Mouse (Mus musculus): ENCODE results near the gene Gramd1b. TPM values are rescaled to one million over a fixed set of nuclear protein-coding genes. Genes with fewer than 3 reads are reported as not detected.

Gene Gramd1b
- polyA plus RNA-seq, 1 experiment from 2014 or later, result 5.2 TPM

- ATAC-seq (ENCODE audit: insufficient number of reproducible peaks, insufficient read depth, low FRiP score, low TSS enrichment, low read depth), result no peak
These were observed 135.0 kb downstream of the Gramd1b start for GRCm38 (mm10) chr9:40396171-40396570.

DNA sequence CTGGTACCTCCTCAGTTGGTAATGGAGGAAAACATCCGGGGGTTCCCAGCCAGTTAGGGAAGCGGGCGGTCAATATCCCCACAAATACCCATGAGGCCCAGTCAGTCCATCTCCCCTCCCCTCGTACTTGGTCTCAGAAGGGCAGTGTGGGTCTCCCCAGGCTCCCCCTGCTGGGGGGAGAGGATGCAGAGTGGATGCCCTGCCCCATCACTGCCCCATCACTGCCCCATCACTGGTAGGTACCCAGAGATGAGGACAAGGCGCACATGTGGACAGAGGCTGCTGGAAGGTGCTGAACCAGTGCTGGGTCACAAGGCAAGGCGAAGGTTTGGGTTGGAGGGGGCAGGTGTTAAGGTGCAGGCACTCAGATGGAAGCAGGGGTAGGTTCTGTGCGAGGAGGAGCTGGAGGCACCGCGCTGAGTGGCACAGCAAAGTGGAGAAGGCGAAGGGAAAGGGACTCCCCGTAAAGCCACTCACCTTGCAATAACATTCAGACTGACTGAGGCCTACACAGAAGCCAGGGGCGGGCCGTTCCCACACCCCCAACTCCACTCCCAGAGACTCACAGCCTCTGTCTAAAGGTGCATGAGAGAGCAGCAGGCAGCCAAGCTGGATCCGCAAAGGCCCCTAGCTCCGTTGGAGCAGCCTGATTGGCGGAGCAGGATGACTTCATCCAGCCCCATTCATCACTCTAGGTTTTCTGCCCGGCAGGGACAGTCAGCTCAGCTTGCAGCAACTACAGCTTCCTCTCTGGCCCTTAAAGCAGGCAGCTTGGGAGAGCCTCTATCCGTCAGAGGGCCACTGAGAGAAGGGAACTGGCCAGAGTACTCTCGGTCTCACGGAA, 139.1 kb downstream of the Gramd1b start:
- Histone ChIP-seq H3K4me3 (replicated peaks) (peak overlapping the region; percentile 12), H3K4me1 (replicated peaks) (peaks cover 16% of the 10 kb centered on the region), H3K9me3 (no peaks in the 10 kb centered on the region), H3K36me3 (no peaks in the 10 kb centered on the region), H3K27me3 (no peaks in the 10 kb centered on the region), H3K27ac (peak overlapping the region; percentile 69), H3K9ac (replicated peaks) (peak overlapping the region; percentile 27; the same call in 1 of the 2 replicates), H3K4me2 (peak overlapping the region; percentile 48)
- ATAC-seq (ENCODE audit: insufficient number of reproducible peaks, insufficient read depth, low FRiP score, low TSS enrichment, low read depth), result peak; percentile 64
- 23% methylated on average over 20 of the region's 20 CpGs for WGBS

More at GRCm38 (mm10) chr9:40396171-40396570, 135.0 kb downstream of the Gramd1b start:
- WGBS, result 84% methylated on average over 2 of the region's 2 CpGs
- H3K4me3 ChIP-seq (replicated peaks), result no peak overlapping the region
- H3K4me1 ChIP-seq (replicated peaks), result peaks cover 16% of the 10 kb centered on the region
- no peak overlapping the region for H3K4me2 ChIP-seq
- H3K9ac ChIP-seq (replicated peaks), result no peak overlapping the region
- H3K9me3 ChIP-seq, result no peaks in the 10 kb centered on the region
- no peaks in the 10 kb centered on the region for H3K27me3 ChIP-seq
- no peak overlapping the region for H3K27ac ChIP-seq
- H3K36me3 ChIP-seq, result no peaks in the 10 kb centered on the region

DNA sequence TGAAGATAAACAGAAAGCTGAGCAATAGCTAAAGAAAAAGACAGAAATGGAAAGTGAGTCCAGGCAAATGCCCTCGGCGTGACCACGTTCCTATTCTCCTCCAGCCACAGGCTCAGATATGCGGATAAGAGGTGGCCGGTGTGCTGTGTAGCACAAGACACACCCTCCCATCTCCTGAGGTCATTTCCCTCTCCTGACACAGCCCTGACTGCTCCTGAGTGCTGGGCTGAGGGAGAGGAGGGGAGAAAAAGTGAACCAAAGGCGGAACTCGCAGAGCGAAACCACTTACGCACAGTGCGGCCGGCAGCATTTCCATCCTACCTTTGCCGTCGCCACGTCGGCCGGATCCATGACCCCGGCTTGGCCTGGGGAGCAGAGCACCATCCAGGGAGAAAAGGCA, 139.8 kb downstream of the Gramd1b start:
- H3K4me3 ChIP-seq (replicated peaks), result no peak overlapping the region
- H3K4me1 ChIP-seq (replicated peaks), result peaks cover 16% of the 10 kb centered on the region
- WGBS, result 75% methylated on average over 17 of the region's 17 CpGs
- H3K27me3 ChIP-seq, result no peaks in the 10 kb centered on the region
- peak; percentile 8; the same call in 1 of the 2 replicates for ATAC-seq (ENCODE audit: insufficient number of reproducible peaks, insufficient read depth, low FRiP score, low TSS enrichment, low read depth)
- H3K27ac ChIP-seq, result no peak overlapping the region
- no peaks in the 10 kb centered on the region for H3K9me3 ChIP-seq
- no peaks in the 10 kb centered on the region for H3K36me3 ChIP-seq
- peak overlapping the region; percentile 48; the same call in 1 of the 2 replicates for H3K4me2 ChIP-seq
- no peak overlapping the region for H3K9ac ChIP-seq (replicated peaks)

- no peaks in the 10 kb centered on the region for H3K36me3 ChIP-seq
- H3K9me3 ChIP-seq, result no peaks in the 10 kb centered on the region
- peak overlapping the region; percentile 48; the same call in 1 of the 2 replicates for H3K4me2 ChIP-seq
- no peak for ATAC-seq (ENCODE audit: insufficient number of reproducible peaks, insufficient read depth, low FRiP score, low TSS enrichment, low read depth)
- 37% methylated on average over 8 of the region's 8 CpGs for WGBS
- H3K9ac ChIP-seq (replicated peaks), result no peak overlapping the region
- H3K27ac ChIP-seq, result no peak overlapping the region
- no peak overlapping the region for H3K4me3 ChIP-seq (replicated peaks)
- no peaks in the 10 kb centered on the region for H3K27me3 ChIP-seq
- H3K4me1 ChIP-seq (replicated peaks), result peaks cover 16% of the 10 kb centered on the region
These were observed 140.3 kb downstream of the Gramd1b start for GRCm38 (mm10) chr9:40390904-40391303.

DNA sequence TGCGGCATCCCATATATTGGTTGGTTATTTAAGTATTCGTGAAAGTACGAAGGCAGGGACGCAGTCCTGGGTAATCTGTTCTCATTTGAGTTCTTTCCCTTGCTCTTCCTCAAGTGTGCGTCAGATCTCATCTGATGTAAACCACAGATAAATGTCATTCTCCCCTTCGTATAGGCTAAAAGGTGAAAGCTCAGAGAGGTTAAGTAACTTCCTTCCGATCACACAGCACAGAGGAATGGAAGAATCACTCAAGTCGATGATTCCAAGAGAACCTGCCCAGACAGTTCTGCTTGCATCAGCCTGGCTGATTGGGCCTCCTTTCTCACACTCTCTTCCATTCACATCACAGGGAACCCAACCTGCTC, 140.8 kb downstream of the Gramd1b start:
- Histone ChIP-seq H3K27ac (no peak overlapping the region), H3K4me2 (no peak overlapping the region), H3K9me3 (no peaks in the 10 kb centered on the region), H3K4me3 (replicated peaks) (no peak overlapping the region), H3K9ac (replicated peaks) (no peak overlapping the region), H3K36me3 (no peaks in the 10 kb centered on the region), H3K4me1 (replicated peaks) (peaks cover 16% of the 10 kb centered on the region), H3K27me3 (no peaks in the 10 kb centered on the region)
- no peak for ATAC-seq (ENCODE audit: insufficient number of reproducible peaks, insufficient read depth, low FRiP score, low TSS enrichment, low read depth)
- 88% methylated on average over 8 of the region's 8 CpGs for WGBS

GRCm38 (mm10) chr9:40389669-40390395, 141.4 kb downstream of the Gramd1b start:
- H3K9me3 ChIP-seq, result no peaks in the 10 kb centered on the region
- no peak overlapping the region for H3K27ac ChIP-seq
- no peak for ATAC-seq (ENCODE audit: insufficient number of reproducible peaks, insufficient read depth, low FRiP score, low TSS enrichment, low read depth)
- H3K4me3 ChIP-seq (replicated peaks), result no peak overlapping the region
- 87% methylated on average over 8 of the region's 8 CpGs for WGBS
- no peaks in the 10 kb centered on the region for H3K36me3 ChIP-seq
- H3K27me3 ChIP-seq, result no peaks in the 10 kb centered on the region
- H3K9ac ChIP-seq (replicated peaks), result no peak overlapping the region
- H3K4me2 ChIP-seq, result no peak overlapping the region
- peaks cover 16% of the 10 kb centered on the region for H3K4me1 ChIP-seq (replicated peaks)

DNA sequence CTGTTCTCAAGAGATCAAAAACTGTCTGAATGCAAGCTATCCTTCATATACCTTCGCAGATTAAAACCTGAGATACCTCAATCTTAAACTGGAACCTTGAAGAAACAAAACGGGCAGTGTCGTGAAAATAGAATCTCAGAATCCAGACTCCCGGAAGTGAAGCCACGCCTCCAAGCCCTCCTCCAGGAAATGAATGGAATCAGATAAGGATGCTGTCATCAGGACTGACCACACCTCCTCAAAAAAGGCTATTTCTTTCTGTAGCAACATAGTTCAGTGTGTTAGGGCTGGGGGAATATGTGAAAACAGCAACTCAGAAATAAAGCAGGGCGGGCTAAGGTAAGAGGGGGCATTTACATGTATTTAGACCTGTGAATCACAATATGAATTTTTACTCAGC, 142.0 kb downstream of the Gramd1b start:
- no peak overlapping the region for H3K4me2 ChIP-seq
- no peak overlapping the region for H3K9ac ChIP-seq (replicated peaks)
- H3K27me3 ChIP-seq, result no peaks in the 10 kb centered on the region
- WGBS, result 81% methylated on average over 6 of the region's 6 CpGs
- H3K4me1 ChIP-seq (replicated peaks), result peaks cover 16% of the 10 kb centered on the region
- H3K27ac ChIP-seq, result no peak overlapping the region
- H3K36me3 ChIP-seq, result no peaks in the 10 kb centered on the region
- no peak for ATAC-seq (ENCODE audit: insufficient number of reproducible peaks, insufficient read depth, low FRiP score, low TSS enrichment, low read depth)
- H3K4me3 ChIP-seq (replicated peaks), result no peak overlapping the region
- H3K9me3 ChIP-seq, result no peaks in the 10 kb centered on the region

DNA sequence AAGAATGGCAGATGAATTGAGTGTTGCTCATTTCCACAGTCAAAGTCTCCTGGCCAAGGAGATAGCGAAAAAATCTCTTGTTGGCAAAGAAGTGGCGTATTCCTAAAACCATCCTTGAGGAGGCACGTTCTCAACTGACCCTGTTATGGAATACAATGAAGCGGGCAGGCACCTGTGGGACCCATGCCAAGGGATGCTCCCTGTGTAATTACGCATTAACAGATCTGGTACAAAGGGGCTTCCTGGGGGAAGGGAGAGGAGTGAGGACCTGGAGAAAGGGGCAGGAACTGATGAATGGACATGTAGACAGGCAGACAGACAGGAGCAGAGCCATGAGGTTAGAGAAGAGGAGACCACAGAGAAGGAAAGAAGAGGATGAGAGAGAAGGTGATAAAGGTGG, 146.4 kb downstream of the Gramd1b start:
- Histone ChIP-seq H3K36me3 (no peaks in the 10 kb centered on the region), H3K4me3 (replicated peaks) (no peak overlapping the region), H3K4me1 (replicated peaks) (peaks cover 8% of the 10 kb centered on the region; the same call in 1 of the 2 replicates), H3K4me2 (no peak overlapping the region), H3K27me3 (no peaks in the 10 kb centered on the region; the same call in 1 of the 2 replicates), H3K27ac (no peak overlapping the region), H3K9ac (replicated peaks) (no peak overlapping the region), H3K9me3 (no peaks in the 10 kb centered on the region)
- ATAC-seq (ENCODE audit: insufficient number of reproducible peaks, insufficient read depth, low FRiP score, low TSS enrichment, low read depth), result no peak
- 90% methylated on average over 5 of the region's 5 CpGs for WGBS

DNA sequence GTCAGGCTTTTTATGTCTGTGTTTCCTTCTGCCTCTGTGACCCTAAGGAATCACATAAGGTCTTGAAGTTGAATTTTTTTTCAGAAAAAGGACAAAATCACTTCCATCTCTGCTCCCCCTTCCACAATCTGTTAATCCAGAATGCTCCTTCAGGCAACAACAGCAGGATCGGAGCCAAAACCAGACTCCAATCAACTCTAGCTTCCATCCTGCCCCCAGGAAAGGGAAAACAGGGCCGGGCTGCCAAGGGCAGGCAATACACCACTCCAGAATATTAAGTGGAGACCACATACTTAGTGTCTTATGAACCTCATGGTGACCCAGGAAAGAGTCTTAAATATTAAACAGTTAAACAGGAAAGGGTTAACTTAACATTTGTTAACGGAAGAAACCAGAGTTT, 148.7 kb downstream of the Gramd1b start:
- H3K4me2 ChIP-seq, result no peak overlapping the region
- no peaks in the 10 kb centered on the region for H3K36me3 ChIP-seq
- no peak overlapping the region for H3K9ac ChIP-seq (replicated peaks)
- H3K9me3 ChIP-seq, result no peaks in the 10 kb centered on the region
- peaks cover 8% of the 10 kb centered on the region; the same call in 1 of the 2 replicates for H3K4me1 ChIP-seq (replicated peaks)
- no peak overlapping the region for H3K4me3 ChIP-seq (replicated peaks)
- 82% methylated on average over 3 of the region's 3 CpGs for whole genome bisulfite sequencing
- no peak for ATAC-seq (ENCODE audit: insufficient number of reproducible peaks, insufficient read depth, low FRiP score, low TSS enrichment, low read depth)
- no peaks in the 10 kb centered on the region; the same call in 1 of the 2 replicates for H3K27me3 ChIP-seq
- no peak overlapping the region for H3K27ac ChIP-seq

GRCm38 (mm10) chr9:40381416-40382411, 149.5 kb downstream of the Gramd1b start:
- Histone ChIP-seq H3K9me3 (no peaks in the 10 kb centered on the region), H3K36me3 (no peaks in the 10 kb centered on the region), H3K27ac (no peak overlapping the region), H3K4me2 (no peak overlapping the region), H3K9ac (replicated peaks) (no peak overlapping the region), H3K4me3 (replicated peaks) (no peak overlapping the region), H3K27me3 (no peaks in the 10 kb centered on the region; the same call in 1 of the 2 replicates), H3K4me1 (replicated peaks) (peaks cover 10% of the 10 kb centered on the region; the same call in 1 of the 2 replicates)
- 16% methylated on average over 15 of the region's 15 CpGs for WGBS
- no peak for ATAC-seq (ENCODE audit: insufficient number of reproducible peaks, insufficient read depth, low FRiP score, low TSS enrichment, low read depth)

All from limb, embryonic 12.5 days (tissue).